Mouse (Mus musculus): ENCODE data around the gene Tctex1d1. TPM values are rescaled to one million over a fixed set of nuclear protein-coding genes. Genes with fewer than 3 reads are reported as not detected.

Tctex1d1 gene
- polyA plus RNA-seq, 1 experiment from 2014 or later, result 1.2 TPM

GRCm38 (mm10) chr4:102990595-102991340 is 12.4 kb downstream of the Tctex1d1 start:
- Histone ChIP-seq H3K4me2 (ENCODE audit: low read depth, low read length) (no peak overlapping the region), H3K9me3 (ENCODE audit: control insufficient read depth, low read length) (no peaks in the 10 kb centered on the region), H3K27ac (replicated peaks; ENCODE audit: low read depth, low read length) (no peak overlapping the region), H3K4me3 (ENCODE audit: low read depth, low read length) (no peak overlapping the region), H3K27me3 (replicated peaks; ENCODE audit: control insufficient read depth, insufficient read depth, low read length) (no peaks in the 10 kb centered on the region), H3K9ac (ENCODE audit: low read depth, low read length) (no peak overlapping the region), H3K4me1 (ENCODE audit: control insufficient read depth, insufficient read depth, low read length) (0 out of 2 replicates have a peak, but pooled peaks cover 2% of the 10 kb centered on the region), H3K36me3 (ENCODE audit: control insufficient read depth, insufficient read depth, low read length) (no peaks in the 10 kb centered on the region)
- ATAC-seq (ENCODE audit: low read depth), result peak; percentile 13; the same call in 1 of the 2 replicates
- WGBS, result 61% methylated on average over 11 of the region's 11 CpGs
- DNase-seq (ENCODE audit: low spot score), result no peak

DNA sequence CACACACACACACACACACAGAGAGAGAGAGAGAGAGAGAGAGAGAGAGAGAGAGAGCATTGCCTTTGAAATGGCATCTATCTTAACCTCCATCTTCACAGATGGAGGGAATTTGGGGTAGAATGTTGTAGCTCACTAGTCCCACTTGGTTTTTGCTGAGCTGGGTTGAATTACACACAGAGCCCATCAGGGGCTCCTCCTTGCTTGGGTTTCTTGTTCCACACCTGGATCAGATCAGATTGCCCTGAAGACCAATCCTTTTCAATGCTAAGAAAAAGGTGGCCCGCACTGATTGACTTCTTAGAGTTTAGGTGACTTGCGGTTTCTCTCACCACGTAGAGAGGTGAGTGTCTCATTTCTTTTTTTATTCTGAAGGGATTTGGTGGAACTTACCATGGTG is 13.3 kb downstream of the Tctex1d1 start:
- DNase-seq (ENCODE audit: low spot score) (peak; percentile 32), ATAC-seq (ENCODE audit: low read depth) (peak; percentile 72; the same call in 1 of the 2 replicates)
- no peaks in the 10 kb centered on the region for H3K27me3 ChIP-seq (replicated peaks; ENCODE audit: control insufficient read depth, insufficient read depth, low read length)
- H3K36me3 ChIP-seq (ENCODE audit: control insufficient read depth, insufficient read depth, low read length), result no peaks in the 10 kb centered on the region
- WGBS, result 43% methylated on average over 3 of the region's 3 CpGs
- 0 out of 2 replicates have a peak, but pooled peaks cover 2% of the 10 kb centered on the region for H3K4me1 ChIP-seq (ENCODE audit: control insufficient read depth, insufficient read depth, low read length)
- H3K27ac ChIP-seq (replicated peaks; ENCODE audit: low read depth, low read length), result no peak overlapping the region
- no peaks in the 10 kb centered on the region for H3K9me3 ChIP-seq (ENCODE audit: control insufficient read depth, low read length)
- H3K4me2 ChIP-seq (ENCODE audit: low read depth, low read length), result no peak overlapping the region
- H3K4me3 ChIP-seq (ENCODE audit: low read depth, low read length), result no peak overlapping the region
- no peak overlapping the region for H3K9ac ChIP-seq (ENCODE audit: low read depth, low read length)

DNA sequence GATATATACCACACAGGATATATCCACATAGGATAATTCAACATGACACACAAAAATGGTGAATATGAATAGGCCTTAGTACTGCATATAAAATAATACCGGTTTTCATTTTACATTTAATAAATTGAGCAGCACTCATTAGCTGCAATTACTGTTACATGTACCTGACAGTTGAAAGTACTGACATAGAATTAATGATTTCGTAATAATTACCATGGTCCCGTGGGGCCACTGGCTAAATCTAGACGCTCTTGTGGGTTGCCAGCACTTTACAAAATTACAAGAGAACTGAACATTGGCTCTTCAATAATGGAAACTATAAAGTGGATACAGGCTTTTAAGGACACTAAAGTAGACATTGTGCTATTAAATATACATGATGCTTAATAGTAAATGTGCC is 26.3 kb downstream of the Tctex1d1 start:
- H3K9me3 ChIP-seq (ENCODE audit: control insufficient read depth, low read length), result no peaks in the 10 kb centered on the region
- no peaks in the 10 kb centered on the region for H3K36me3 ChIP-seq (ENCODE audit: control insufficient read depth, insufficient read depth, low read length)
- no peak overlapping the region for H3K27ac ChIP-seq (replicated peaks; ENCODE audit: low read depth, low read length)
- DNase-seq (ENCODE audit: low spot score) (no peak), ATAC-seq (ENCODE audit: low read depth) (no peak)
- H3K4me2 ChIP-seq (ENCODE audit: low read depth, low read length), result no peak overlapping the region
- H3K4me1 ChIP-seq (ENCODE audit: control insufficient read depth, insufficient read depth, low read length), result peaks cover 24% of the 10 kb centered on the region
- H3K9ac ChIP-seq (ENCODE audit: low read depth, low read length), result no peak overlapping the region
- 68% methylated on average over 4 of the region's 4 CpGs for WGBS
- H3K27me3 ChIP-seq (replicated peaks; ENCODE audit: control insufficient read depth, insufficient read depth, low read length), result no peaks in the 10 kb centered on the region
- no peak overlapping the region for H3K4me3 ChIP-seq (ENCODE audit: low read depth, low read length)

GRCm38 (mm10) chr4:103005190-103005945 is 27.0 kb downstream of the Tctex1d1 start:
- Histone ChIP-seq H3K9me3 (ENCODE audit: control insufficient read depth, low read length) (no peaks in the 10 kb centered on the region), H3K4me2 (ENCODE audit: low read depth, low read length) (peak overlapping the region; percentile 16; the same call in 1 of the 2 replicates), H3K36me3 (ENCODE audit: control insufficient read depth, insufficient read depth, low read length) (no peaks in the 10 kb centered on the region), H3K27me3 (replicated peaks; ENCODE audit: control insufficient read depth, insufficient read depth, low read length) (no peaks in the 10 kb centered on the region), H3K27ac (replicated peaks; ENCODE audit: low read depth, low read length) (peak overlapping the region; percentile 77), H3K4me3 (ENCODE audit: low read depth, low read length) (no peak overlapping the region), H3K4me1 (ENCODE audit: control insufficient read depth, insufficient read depth, low read length) (peaks cover 24% of the 10 kb centered on the region), H3K9ac (ENCODE audit: low read depth, low read length) (no peak overlapping the region)
- ATAC-seq (ENCODE audit: low read depth) (no peak; the same call in 1 of the 2 replicates), DNase-seq (ENCODE audit: low spot score) (peak; percentile 73)
- WGBS, result 31% methylated on average over 15 of the region's 15 CpGs

DNA sequence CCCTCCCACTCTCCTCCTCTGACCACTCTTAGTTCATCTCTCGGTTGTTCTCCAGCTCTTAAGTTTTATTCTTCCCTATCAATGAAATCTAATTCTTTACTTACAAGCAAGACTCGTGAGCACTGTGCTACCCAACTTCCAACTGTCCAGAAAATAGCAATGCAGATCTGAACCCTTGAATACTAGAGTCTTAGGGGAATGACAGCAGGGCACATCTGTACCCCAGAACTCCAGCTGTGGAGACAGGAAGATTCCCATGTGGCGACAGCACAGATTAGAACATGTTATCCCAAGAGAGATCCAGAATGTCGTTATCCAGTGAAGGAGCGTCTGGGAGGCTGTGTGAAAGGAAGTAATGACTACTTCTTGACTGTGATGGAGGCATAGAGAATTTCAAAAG is 27.9 kb downstream of the Tctex1d1 start:
- peaks cover 24% of the 10 kb centered on the region for H3K4me1 ChIP-seq (ENCODE audit: control insufficient read depth, insufficient read depth, low read length)
- no peak overlapping the region for H3K4me2 ChIP-seq (ENCODE audit: low read depth, low read length)
- WGBS, result 54% methylated on average over 5 of the region's 5 CpGs
- H3K9me3 ChIP-seq (ENCODE audit: control insufficient read depth, low read length), result no peaks in the 10 kb centered on the region
- no peaks in the 10 kb centered on the region for H3K27me3 ChIP-seq (replicated peaks; ENCODE audit: control insufficient read depth, insufficient read depth, low read length)
- DNase-seq (ENCODE audit: low spot score) (no peak), ATAC-seq (ENCODE audit: low read depth) (no peak)
- H3K4me3 ChIP-seq (ENCODE audit: low read depth, low read length), result no peak overlapping the region
- no peak overlapping the region for H3K9ac ChIP-seq (ENCODE audit: low read depth, low read length)
- H3K36me3 ChIP-seq (ENCODE audit: control insufficient read depth, insufficient read depth, low read length), result no peaks in the 10 kb centered on the region
- peak overlapping the region; percentile 77 for H3K27ac ChIP-seq (replicated peaks; ENCODE audit: low read depth, low read length)

- Histone ChIP-seq H3K36me3 (ENCODE audit: control insufficient read depth, insufficient read depth, low read length) (no peaks in the 10 kb centered on the region), H3K27me3 (replicated peaks; ENCODE audit: control insufficient read depth, insufficient read depth, low read length) (no peaks in the 10 kb centered on the region), H3K4me3 (ENCODE audit: low read depth, low read length) (no peak overlapping the region), H3K4me1 (ENCODE audit: control insufficient read depth, insufficient read depth, low read length) (peaks cover 28% of the 10 kb centered on the region), H3K9me3 (ENCODE audit: control insufficient read depth, low read length) (no peaks in the 10 kb centered on the region), H3K27ac (replicated peaks; ENCODE audit: low read depth, low read length) (peak overlapping the region; percentile 77; the same call in 1 of the 2 replicates), H3K9ac (ENCODE audit: low read depth, low read length) (no peak overlapping the region), H3K4me2 (ENCODE audit: low read depth, low read length) (no peak overlapping the region)
- ATAC-seq (ENCODE audit: low read depth) (no peak; the same call in 1 of the 2 replicates), DNase-seq (ENCODE audit: low spot score) (peak; percentile 58)
- 13% methylated on average over 4 of the region's 4 CpGs for WGBS
These were observed 28.6 kb downstream of the Tctex1d1 start for GRCm38 (mm10) chr4:103006943-103007418.

DNA sequence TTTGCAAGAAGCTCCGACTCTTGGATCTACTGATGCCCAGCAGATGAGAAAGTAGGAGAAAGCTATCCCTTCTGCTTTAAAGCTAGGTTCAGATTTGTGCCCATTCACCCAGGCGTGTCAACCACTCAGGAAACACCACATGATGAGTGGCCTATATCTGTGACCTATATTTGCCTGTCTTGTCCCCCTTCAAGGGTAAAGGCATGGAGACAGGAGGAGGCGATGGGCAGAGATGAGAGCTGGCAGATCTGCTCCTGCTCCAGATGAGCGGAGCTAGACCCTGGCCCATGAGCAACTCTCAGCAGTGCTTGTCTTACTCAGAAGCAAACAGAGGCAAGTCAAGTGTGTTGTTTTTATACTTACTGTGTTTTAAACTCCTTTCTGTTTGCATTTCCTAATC is 32.3 kb downstream of the Tctex1d1 start:
- Histone ChIP-seq H3K4me3 (ENCODE audit: low read depth, low read length) (no peak overlapping the region), H3K9ac (ENCODE audit: low read depth, low read length) (no peak overlapping the region), H3K4me1 (ENCODE audit: control insufficient read depth, insufficient read depth, low read length) (peaks cover 33% of the 10 kb centered on the region), H3K9me3 (ENCODE audit: control insufficient read depth, low read length) (no peaks in the 10 kb centered on the region), H3K27ac (replicated peaks; ENCODE audit: low read depth, low read length) (no peak overlapping the region), H3K27me3 (replicated peaks; ENCODE audit: control insufficient read depth, insufficient read depth, low read length) (no peaks in the 10 kb centered on the region), H3K36me3 (ENCODE audit: control insufficient read depth, insufficient read depth, low read length) (no peaks in the 10 kb centered on the region), H3K4me2 (ENCODE audit: low read depth, low read length) (no peak overlapping the region)
- no peak for ATAC-seq (ENCODE audit: low read depth)
- DNase-seq (ENCODE audit: low spot score), result no peak
- WGBS, result 96% methylated on average over 4 of the region's 4 CpGs

DNA sequence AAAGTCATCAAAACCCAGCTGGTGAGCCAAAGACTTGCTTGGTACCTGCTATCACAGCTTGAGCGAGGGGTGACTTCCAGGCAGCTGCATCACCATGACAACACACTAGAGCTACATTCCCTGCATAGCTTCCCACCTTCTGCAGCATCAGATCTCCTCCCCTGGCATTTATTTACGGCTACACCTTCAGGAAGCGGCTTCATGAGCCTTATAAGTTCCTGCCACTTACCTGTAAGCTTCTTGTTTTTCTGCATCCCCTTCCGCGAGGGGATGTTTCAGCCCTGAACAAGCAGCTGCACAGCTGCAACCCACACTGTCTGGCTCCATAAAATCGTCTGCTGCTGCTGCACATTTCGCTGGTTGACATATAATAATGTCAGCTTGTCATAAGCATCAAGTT is 33.4 kb downstream of the Tctex1d1 start:
- Histone ChIP-seq H3K4me1 (ENCODE audit: control insufficient read depth, insufficient read depth, low read length) (peaks cover 24% of the 10 kb centered on the region), H3K9ac (ENCODE audit: low read depth, low read length) (no peak overlapping the region), H3K27ac (replicated peaks; ENCODE audit: low read depth, low read length) (no peak overlapping the region), H3K36me3 (ENCODE audit: control insufficient read depth, insufficient read depth, low read length) (no peaks in the 10 kb centered on the region), H3K4me3 (ENCODE audit: low read depth, low read length) (no peak overlapping the region), H3K27me3 (replicated peaks; ENCODE audit: control insufficient read depth, insufficient read depth, low read length) (no peaks in the 10 kb centered on the region), H3K4me2 (ENCODE audit: low read depth, low read length) (no peak overlapping the region), H3K9me3 (ENCODE audit: control insufficient read depth, low read length) (no peaks in the 10 kb centered on the region)
- DNase-seq (ENCODE audit: low spot score) (peak; percentile 65), ATAC-seq (ENCODE audit: low read depth) (no peak)
- 29% methylated on average over 7 of the region's 7 CpGs for WGBS
